Mouse (Mus musculus) cortical plate, adult 2 months (tissue): ENCODE measurements around the gene Krt12.

Source experiments
- CTCF ChIP-seq: fragments of 200-500 bp; IDR thresholded peaks from 2 replicates; pipeline ENCODE4 v1.5.1; 2011; ENCODE audit warnings: mild to moderate bottlenecking, control low read depth, low read length; ENCODE audit not compliant: insufficient read depth; ENCODE audit errors: extremely low read depth
- POLR2A ChIP-seq: fragments of 200-500 bp; IDR thresholded peaks from 2 replicates; pipeline ENCODE4 v1.6.1; 2011; ENCODE audit warnings: mild to moderate bottlenecking, low read length, control low read depth; ENCODE audit not compliant: insufficient read depth; ENCODE audit errors: extremely low read depth

GRCm38 (mm10) chr11:99454759-99455158 is 32.7 kb upstream of the Krt12 start:
- no peak for TF ChIP-seq CTCF
- no peak for TF ChIP-seq POLR2A
